Mouse (Mus musculus): ENCODE data around the gene Wdr24.

DNA sequence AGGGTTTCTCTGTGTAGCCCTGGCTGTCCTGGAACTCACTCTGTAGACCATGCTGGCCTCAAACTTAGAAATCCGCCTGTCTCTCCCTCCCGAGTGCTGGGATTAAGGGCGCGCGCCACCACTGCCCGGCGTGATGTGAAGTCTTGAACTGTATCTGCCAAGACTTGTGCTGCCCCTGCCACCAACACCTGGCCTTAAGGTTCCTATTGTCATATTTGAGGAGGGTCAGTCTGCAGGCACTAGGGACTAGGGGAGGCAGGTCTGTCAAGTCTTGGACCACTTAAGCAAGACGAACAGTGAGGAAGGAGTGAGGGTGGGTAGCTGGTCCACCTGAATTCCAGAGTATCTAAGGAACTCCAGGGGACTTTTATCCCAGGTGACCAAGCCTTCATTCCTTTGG lies 46.1 kb downstream of the Wdr24 start:
- TF ChIP-seq POLR2A (IDR thresholded peaks at IDR 0.05; ENCODE audit: insufficient read depth, low read depth, low read length) (no peak), CTCF (IDR thresholded peaks at IDR 0.05; ENCODE audit: insufficient read depth, low read depth, low read length) (no peak)
